Mouse (Mus musculus): ENCODE data around the gene Cdh18. TPM values are rescaled to one million over a fixed set of nuclear protein-coding genes. Genes with fewer than 3 reads are reported as not detected.

Gene Cdh18
- polyA plus RNA-seq, 1 experiment = not detected

DNA sequence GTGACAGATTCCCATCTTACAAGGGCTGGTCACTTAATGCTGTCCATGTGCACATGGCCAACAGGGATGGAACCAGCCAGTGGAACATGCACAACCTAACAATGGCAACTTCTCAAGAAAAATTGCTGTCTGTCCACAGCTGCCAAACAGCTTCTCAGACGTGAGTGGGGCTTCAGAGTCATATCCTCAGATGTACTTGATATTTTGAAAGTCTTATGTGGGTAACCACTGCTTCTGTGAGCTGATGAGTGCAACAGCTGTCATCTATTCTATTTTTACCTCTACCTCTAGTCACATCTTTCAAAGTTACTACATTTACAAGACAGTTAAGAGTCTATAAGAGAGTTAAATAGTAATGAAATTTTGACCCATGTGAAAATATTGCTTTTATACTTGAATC, 818.9 kb downstream of the Cdh18 start:
- TF ChIP-seq GATA1 (IDR thresholded peaks at IDR 0.05; ENCODE audit: low read length) = no peak

- TF ChIP-seq GATA1 (IDR thresholded peaks at IDR 0.05; ENCODE audit: low read length) = no peak
These were observed 829.4 kb downstream of the Cdh18 start for GRCm38 (mm10) chr15:23378016-23378750.

DNA sequence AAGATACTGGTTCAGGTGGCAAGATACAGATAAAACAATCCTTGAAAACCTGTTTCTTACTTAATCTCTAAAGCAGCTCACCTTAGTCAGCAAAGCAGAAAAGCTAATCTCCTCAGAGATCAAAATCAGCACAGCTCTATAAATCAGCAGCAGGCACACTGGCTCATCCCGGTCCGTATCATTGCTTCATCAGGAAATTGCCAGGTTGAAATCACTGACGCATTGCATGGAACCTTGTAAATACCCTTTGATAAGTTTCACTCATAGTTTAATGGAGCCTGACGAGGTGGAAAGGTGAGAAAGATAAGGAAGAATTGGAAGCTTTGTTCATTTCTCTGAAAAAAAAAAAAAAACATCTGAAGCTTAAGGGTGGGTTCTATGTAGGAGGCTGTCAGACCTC, 837.0 kb downstream of the Cdh18 start:
- TF ChIP-seq GATA1 (IDR thresholded peaks at IDR 0.05; ENCODE audit: low read length) = no peak

DNA sequence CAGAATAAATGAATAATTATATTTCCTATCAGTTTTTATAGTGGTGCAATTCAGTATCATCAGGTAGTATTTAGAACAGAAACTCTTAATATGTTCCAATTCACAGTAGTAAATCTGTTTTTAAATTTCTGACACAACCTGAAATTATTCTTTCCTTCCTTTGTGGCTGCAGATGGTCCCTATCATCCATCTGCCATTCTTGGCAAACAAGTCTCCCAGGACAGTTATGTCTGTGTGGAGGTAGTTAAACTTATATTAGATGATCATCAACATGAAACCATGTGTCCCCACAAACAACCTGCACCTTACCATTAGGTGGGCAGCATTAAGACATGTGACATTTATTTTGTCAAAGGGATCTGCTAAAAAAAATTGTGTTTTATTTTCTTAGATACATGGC, 847.8 kb downstream of the Cdh18 start:
- no peak for TF ChIP-seq GATA1 (IDR thresholded peaks at IDR 0.05; ENCODE audit: low read length)

GRCm38 (mm10) chr15:23403792-23404191, 855.0 kb downstream of the Cdh18 start:
- no peak for TF ChIP-seq GATA1 (IDR thresholded peaks at IDR 0.05; ENCODE audit: low read length)

DNA sequence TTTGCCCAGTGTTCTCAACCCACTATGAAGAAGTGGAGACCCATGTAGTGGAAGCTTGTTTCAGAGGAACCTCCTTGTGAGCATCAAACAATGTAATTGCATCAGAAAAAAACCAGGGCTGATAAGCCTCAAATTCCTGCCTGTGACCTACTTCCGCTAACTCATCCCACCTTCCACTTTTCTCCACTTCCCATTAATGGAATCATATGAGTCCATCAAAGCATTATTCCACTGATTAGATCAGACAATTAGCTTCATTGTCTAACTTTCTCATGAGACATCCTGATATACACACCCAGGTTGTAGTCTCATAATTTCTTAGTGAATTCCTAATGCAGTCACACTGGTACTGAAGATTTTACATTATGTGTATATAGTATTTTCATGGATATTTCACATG, 859.4 kb downstream of the Cdh18 start:
- no peak for TF ChIP-seq GATA1 (IDR thresholded peaks at IDR 0.05; ENCODE audit: low read length)

- no peak for TF ChIP-seq GATA1 (IDR thresholded peaks at IDR 0.05; ENCODE audit: low read length)
These were observed 867.7 kb downstream of the Cdh18 start for GRCm38 (mm10) chr15:23416450-23417080.

- no peak for TF ChIP-seq GATA1 (IDR thresholded peaks at IDR 0.05; ENCODE audit: low read length)
These were observed 869.3 kb downstream of the Cdh18 start for GRCm38 (mm10) chr15:23418158-23418557.

- no peak for TF ChIP-seq GATA1 (IDR thresholded peaks at IDR 0.05; ENCODE audit: low read length)
These were observed 871.2 kb downstream of the Cdh18 start for GRCm38 (mm10) chr15:23420010-23420409.

GRCm38 (mm10) chr15:23430021-23430420, 881.2 kb downstream of the Cdh18 start:
- TF ChIP-seq GATA1 (IDR thresholded peaks at IDR 0.05; ENCODE audit: low read length) = no peak

GRCm38 (mm10) chr15:23448542-23448941, 899.7 kb downstream of the Cdh18 start:
- no peak for TF ChIP-seq GATA1 (IDR thresholded peaks at IDR 0.05; ENCODE audit: low read length)

GRCm38 (mm10) chr15:23452098-23452625, 903.3 kb downstream of the Cdh18 start:
- no peak for TF ChIP-seq GATA1 (IDR thresholded peaks at IDR 0.05; ENCODE audit: low read length)

DNA sequence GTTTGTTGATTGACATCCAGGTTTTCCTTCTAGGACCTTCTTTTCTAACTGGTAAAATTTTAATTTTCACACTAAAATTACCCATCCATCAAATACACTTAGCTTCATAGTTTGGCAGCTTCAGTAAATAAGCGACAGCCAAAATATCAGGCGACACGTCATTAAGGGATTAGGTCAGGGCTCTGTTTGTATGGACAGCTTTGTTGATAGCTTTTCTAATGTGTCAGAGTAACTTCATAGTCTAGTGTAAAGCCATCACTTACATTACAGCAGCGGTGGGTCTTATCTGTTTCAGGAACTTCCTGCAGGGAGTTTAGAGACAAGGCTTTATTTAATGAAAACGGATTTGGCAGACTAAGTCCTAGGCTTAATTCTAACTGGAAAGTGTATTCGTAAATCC, 904.5 kb downstream of the Cdh18 start:
- TF ChIP-seq GATA1 (IDR thresholded peaks at IDR 0.05; ENCODE audit: low read length) = no peak

DNA sequence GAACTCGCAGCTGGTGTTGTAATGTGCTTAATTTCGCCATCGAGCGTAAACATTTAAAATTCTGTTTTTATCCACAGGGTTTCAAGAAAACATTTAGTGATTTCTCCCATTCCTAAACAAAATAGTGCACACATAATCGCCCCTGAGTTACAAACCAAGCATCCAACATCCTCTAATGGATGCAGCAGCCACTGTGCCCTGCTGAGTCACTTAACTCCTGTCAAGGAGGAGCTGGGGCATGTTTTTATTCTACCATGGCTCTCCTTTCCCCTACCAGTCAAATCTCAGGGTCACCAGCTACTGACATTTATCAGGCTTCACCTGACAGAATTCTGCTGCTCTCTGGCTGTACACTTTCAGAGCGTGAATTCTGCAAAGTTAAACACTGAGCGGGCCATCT, 906.5 kb downstream of the Cdh18 start:
- TF ChIP-seq GATA1 (IDR thresholded peaks at IDR 0.05; ENCODE audit: low read length) = no peak

- no peak for TF ChIP-seq GATA1 (IDR thresholded peaks at IDR 0.05; ENCODE audit: low read length)
These were observed 908.6 kb downstream of the Cdh18 start for GRCm38 (mm10) chr15:23457401-23457800.

- no peak for TF ChIP-seq GATA1 (IDR thresholded peaks at IDR 0.05; ENCODE audit: low read length)
These were observed 922.0 kb downstream of the Cdh18 start for GRCm38 (mm10) chr15:23470527-23471475.
